Mouse (Mus musculus) heart, postnatal 0 days (tissue): ENCODE results near the gene Mrps18b.

Source experiments
- CTCF ChIP-seq: IDR thresholded peaks from 2 replicates; pipeline ENCODE4 v1.5.1; 2016; ENCODE audit warnings: antibody characterized with exemption, control low read depth, low read depth
- EP300 ChIP-seq: IDR thresholded peaks from 2 replicates; pipeline ENCODE4 v1.6.1; 2016; ENCODE audit warnings: antibody characterized with exemption, low read depth

DNA sequence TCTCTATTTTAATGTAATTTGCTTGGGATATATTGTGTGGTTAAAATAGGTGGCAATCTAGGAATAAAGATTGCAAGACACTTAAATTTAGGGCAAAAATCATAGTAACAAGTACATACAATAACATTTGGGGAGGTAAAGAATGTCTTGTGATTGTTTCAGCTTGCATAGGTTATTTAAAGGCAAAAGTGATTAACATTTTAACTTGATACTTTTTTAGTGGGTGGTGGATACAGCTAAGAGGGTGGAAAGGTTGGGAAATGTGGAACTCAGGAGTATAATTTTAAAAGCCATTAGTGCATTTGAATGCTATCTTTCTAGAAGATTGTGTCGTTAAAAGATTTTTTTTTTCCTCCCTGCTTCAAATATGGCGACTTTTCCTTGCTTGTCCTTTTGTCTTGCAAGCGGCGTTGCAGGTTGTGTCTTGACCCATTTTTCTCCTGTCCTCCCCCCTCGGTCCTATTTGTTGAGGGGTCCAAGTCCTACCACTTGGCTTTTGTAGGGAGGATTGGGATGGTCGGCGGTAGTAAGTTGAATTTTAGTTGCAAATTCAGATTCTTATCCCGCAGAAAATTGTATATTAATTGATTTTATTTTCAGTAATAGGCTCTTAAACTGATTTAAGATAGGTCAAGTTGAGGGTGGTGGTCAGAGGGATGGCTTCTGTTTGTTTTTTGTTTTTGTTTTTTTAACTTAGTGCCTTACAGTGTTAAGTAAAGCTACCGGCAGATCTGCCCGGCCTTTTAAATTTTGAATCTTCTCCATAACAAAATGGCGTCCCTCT is 2.3 kb upstream of the Mrps18b start:
- TF ChIP-seq CTCF: no peak
- peak; percentile 51; the same call in 1 of the 2 replicates for TF ChIP-seq EP300
